Mouse (Mus musculus) T-cell, adult 66 days (primary cell): ENCODE results near the gene Barhl2. TPM values are rescaled to one million over a fixed set of nuclear protein-coding genes. Genes with fewer than 3 reads are reported as not detected.

Experiments
- total RNA-seq, 2 experiments: library from RNA; stranded (reverse); gene quantifications; 3 replicates in 1 of 2; 4 replicates in 1 of 2; pipeline ENCODE4 v1.2.4; 2023

Barhl2 gene
- not detected for total RNA-seq

GRCm38 (mm10) chr5:106457986-106458476 is at the start of gene Barhl2:
Gene Barhl2, minus strand, starts transcription at chr5:106458166.

Other genes with a start within 250 kb of the Barhl2 start
- not detected for gene Gm17304, start 150.9 kb upstream of the Barhl2 start, total RNA-seq
- 100 to 1,000 TPM; 203 to 252 TPM for gene Zfp644, start 239.1 kb upstream of the Barhl2 start, total RNA-seq